ENCODE assay signal across 8 mouse cellular contexts in the genomic region with DNA sequence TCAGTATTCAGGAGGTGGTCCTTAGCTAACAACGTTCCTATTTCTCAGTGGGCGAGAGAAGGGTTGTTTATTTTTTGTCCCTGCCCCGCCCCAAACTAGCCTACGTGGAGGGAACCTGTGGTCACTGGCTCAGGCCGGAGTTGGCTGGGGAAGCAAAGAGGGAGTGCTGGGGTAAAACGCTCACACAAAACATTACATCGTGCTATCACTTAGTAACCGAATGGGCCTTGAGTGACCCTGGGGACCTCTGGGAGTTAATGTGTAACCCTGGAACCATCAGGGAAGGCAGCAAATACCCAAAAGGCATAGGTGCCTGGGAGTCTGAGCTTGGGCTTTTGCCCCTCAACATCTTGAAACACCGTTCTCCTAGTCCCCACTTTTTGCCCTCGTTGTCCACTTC. TPM values are rescaled to one million over a fixed set of nuclear protein-coding genes. Genes with fewer than 3 reads are reported as not detected.
DNase-seq lines count a peak whose midpoint lies in the region; ATAC-seq and TF ChIP-seq lines count a peak whose summit lies in the region.

No protein-coding gene starts in this region.

- peak overlapping the region; percentile 97 for H3K27ac ChIP-seq in heart, embryonic 11.5 days (ENCODE audit: low read depth, low read length)
- H3K27ac ChIP-seq in embryonic facial prominence, embryonic 10.5 days (replicated peaks) = peak overlapping the region; percentile 92
- H3K27ac ChIP-seq in hindbrain, embryonic 14.5 days = no peak overlapping the region; the same call in 1 of the 2 replicates
- peak overlapping the region; percentile 96 for H3K27ac ChIP-seq in liver, embryonic 14.5 days
- H3K27ac ChIP-seq in neural tube, embryonic 13.5 days (replicated peaks) = peak overlapping the region; percentile 87

- H3K4me1 ChIP-seq in heart, embryonic 11.5 days (ENCODE audit: control insufficient read depth, insufficient read depth, low read length) = peaks cover 33% of the 10 kb centered on the region
- peaks cover 70% of the 10 kb centered on the region for H3K4me1 ChIP-seq in embryonic facial prominence, embryonic 10.5 days
- peaks cover 34% of the 10 kb centered on the region for H3K4me1 ChIP-seq in hindbrain, embryonic 14.5 days (replicated peaks; ENCODE audit: control insufficient read depth, insufficient read depth, low read length)
- peaks cover 21 to 28% of the 10 kb centered on the region in 2 experiments for H3K4me1 ChIP-seq in liver, embryonic 14.5 days (replicated peaks; ENCODE audit: control insufficient read depth in 2 of 2, insufficient read depth in 2 of 2, low read length in 1 of 2)
- peaks cover 62% of the 10 kb centered on the region for H3K4me1 ChIP-seq in neural tube, embryonic 13.5 days (replicated peaks)

- peak overlapping the region; percentile 80 for H3K9ac ChIP-seq in heart, embryonic 11.5 days (ENCODE audit: low read depth, low read length)
- peak overlapping the region; percentile 57; the same call in 1 of the 2 replicates for H3K9ac ChIP-seq in hindbrain, embryonic 14.5 days
- peak overlapping the region; percentile 99 for H3K9ac ChIP-seq in liver, embryonic 14.5 days (replicated peaks)
- peak overlapping the region; percentile 79 for H3K9ac ChIP-seq in neural tube, embryonic 13.5 days

- intact Hi-C loops in heart, postnatal 10 days (cut with DNase I) = loop anchor here (1.0 to 5.0 kb wide), 4 partner anchors 18 to 350 kb away; partner anchors contain the start of gene Phf12

- no peak for DNase-seq in heart, postnatal 10 days
- peak; percentile 58 for DNase-seq in embryonic facial prominence, embryonic 10.5 days (ENCODE audit: low spot score)
- DNase-seq in hindbrain, embryonic 14.5 days (ENCODE audit: low spot score) = no peak
- peak in 2 of 3 experiments; percentile 64 to 70 for DNase-seq in liver, embryonic 14.5 days (ENCODE audit: low read depth in 3 of 3, low spot score in 3 of 3)
- no peak for DNase-seq in layer of hippocampus, postnatal 25 days (ENCODE audit: extremely low spot score in 1 of 2, low spot score in 1 of 2)

- no peak for TF ChIP-seq CTCF in liver, embryonic 14.5 days (IDR thresholded peaks at IDR 0.05; ENCODE audit: low read depth)

- H3K27me3 ChIP-seq in heart, embryonic 11.5 days (ENCODE audit: control insufficient read depth, insufficient read depth, low read length) = no peaks in the 10 kb centered on the region
- no peaks in the 10 kb centered on the region for H3K27me3 ChIP-seq in embryonic facial prominence, embryonic 10.5 days (replicated peaks; ENCODE audit: low read depth, poor library complexity, severe bottlenecking)
- peaks cover 5% of the 10 kb centered on the region; the same call in 1 of the 2 replicates for H3K27me3 ChIP-seq in hindbrain, embryonic 14.5 days (ENCODE audit: control insufficient read depth, insufficient read depth, low read length)
- H3K27me3 ChIP-seq in liver, embryonic 14.5 days (ENCODE audit: control insufficient read depth, insufficient read depth, low read length) = no peaks in the 10 kb centered on the region
- H3K27me3 ChIP-seq in neural tube, embryonic 13.5 days = no peaks in the 10 kb centered on the region

- ATAC-seq in heart, embryonic 11.5 days (replicated peaks; ENCODE audit: insufficient number of reproducible peaks, low FRiP score, low TSS enrichment) = no peak
- no peak for ATAC-seq in hindbrain, embryonic 14.5 days (ENCODE audit: low FRiP score)
- ATAC-seq in liver, embryonic 14.5 days (ENCODE audit: insufficient read depth) = peak; percentile 21
- no peak for ATAC-seq in neural tube, embryonic 13.5 days (ENCODE audit: low read depth)
- ATAC-seq in CD4-positive, CD25-positive, alpha-beta regulatory T cell, adult 4 months = no peak

- H3K4me2 ChIP-seq in heart, embryonic 11.5 days = peak overlapping the region; percentile 91
- H3K4me2 ChIP-seq in hindbrain, embryonic 14.5 days (replicated peaks) = peak overlapping the region; percentile 55
- H3K4me2 ChIP-seq in liver, embryonic 14.5 days (ENCODE audit: low read depth) = peak overlapping the region; percentile 99
- peak overlapping the region; percentile 78 for H3K4me2 ChIP-seq in neural tube, embryonic 13.5 days

- H3K36me3 ChIP-seq in heart, embryonic 11.5 days (ENCODE audit: control insufficient read depth, insufficient read depth, low read length) = peaks cover 22% of the 10 kb centered on the region
- H3K36me3 ChIP-seq in embryonic facial prominence, embryonic 10.5 days (replicated peaks) = peaks cover 42% of the 10 kb centered on the region
- peaks cover 34% of the 10 kb centered on the region for H3K36me3 ChIP-seq in hindbrain, embryonic 14.5 days (replicated peaks; ENCODE audit: control insufficient read depth, insufficient read depth)
- H3K36me3 ChIP-seq in liver, embryonic 14.5 days (replicated peaks; ENCODE audit: control insufficient read depth, insufficient read depth, low read depth) = peaks cover 33% of the 10 kb centered on the region
- H3K36me3 ChIP-seq in neural tube, embryonic 13.5 days = peaks cover 28% of the 10 kb centered on the region

- peak; percentile 22; the same call in 1 of the 2 replicates for TF ChIP-seq EP300 in liver, embryonic 14.5 days (IDR thresholded peaks at IDR 0.05; ENCODE audit: low read depth)

- H3K9me3 ChIP-seq in heart, embryonic 11.5 days (replicated peaks; ENCODE audit: control insufficient read depth, low read length) = no peaks in the 10 kb centered on the region
- H3K9me3 ChIP-seq in embryonic facial prominence, embryonic 10.5 days = no peaks in the 10 kb centered on the region
- H3K9me3 ChIP-seq in hindbrain, embryonic 14.5 days (ENCODE audit: control insufficient read depth, low read length) = no peaks in the 10 kb centered on the region
- no peaks in the 10 kb centered on the region for H3K9me3 ChIP-seq in liver, embryonic 14.5 days (ENCODE audit: control insufficient read depth, low read length)
- H3K9me3 ChIP-seq in neural tube, embryonic 13.5 days = no peaks in the 10 kb centered on the region

- H3K4me3 ChIP-seq in heart, embryonic 11.5 days (ENCODE audit: low read depth, low read length) = peak overlapping the region; percentile 69
- peak overlapping the region; percentile 70 for H3K4me3 ChIP-seq in embryonic facial prominence, embryonic 10.5 days
- peak overlapping the region; percentile 53 for H3K4me3 ChIP-seq in hindbrain, embryonic 14.5 days (replicated peaks; ENCODE audit: low read length)
- peak overlapping the region; percentile 86 to 90 for H3K4me3 ChIP-seq in liver, embryonic 14.5 days (ENCODE audit: insufficient read depth in 1 of 2, low read depth in 2 of 2, low read length in 2 of 2)
- H3K4me3 ChIP-seq in neural tube, embryonic 13.5 days = peak overlapping the region; percentile 52

- 2% methylated on average over 10 of the region's 10 CpGs for WGBS in heart, embryonic 11.5 days (ENCODE audit: insufficient replicate concordance)
- under 1% methylated on average over 10 of the region's 10 CpGs for WGBS in embryonic facial prominence, embryonic 10.5 days
- WGBS in hindbrain, embryonic 14.5 days = under 1% methylated on average over 10 of the region's 10 CpGs
- 0% methylated on average over 10 of the region's 10 CpGs for WGBS in liver, embryonic 14.5 days (ENCODE audit: insufficient replicate concordance)
- WGBS in neural tube, embryonic 13.5 days = under 1% methylated on average over 10 of the region's 10 CpGs

RNA-seq across cellular contexts. Expression of gene Tlcd1, which starts 0.9 kb away (rescaled TPM):
- polyA plus RNA-seq in heart, embryonic 11.5 days (2014; fragmentation: Nextera tagmentation; extraction: Ambion mirVana) = 16.1 and 16.3 TPM in 2 replicates
- 1 to 10 TPM; 9.1 to 9.4 TPM for total RNA-seq in heart, postnatal 10 days (2021)
- polyA plus RNA-seq in embryonic facial prominence, embryonic 10.5 days (2016; fragmentation: Nextera tagmentation; extraction: Ambion mirVana) = 8.8 and 9.2 TPM in 2 replicates
- polyA plus RNA-seq in hindbrain, embryonic 14.5 days (2014; fragmentation: Nextera tagmentation; extraction: Ambion mirVana) = 13.4 and 16.6 TPM in 2 replicates
- 47.4 and 69.6 TPM in 2 replicates for polyA plus RNA-seq in liver, embryonic 14.5 days (2012; rRNA removed)
- polyA plus RNA-seq in liver, embryonic 14.5 days (2014; fragmentation: Nextera tagmentation; extraction: Ambion mirVana) = 44.9 and 50.5 TPM in 2 replicates
- polyA plus RNA-seq in neural tube, embryonic 13.5 days (2015; fragmentation: Nextera tagmentation; extraction: Ambion mirVana) = 10.2 and 11.1 TPM in 2 replicates
- 1 to 10 TPM; 2.9 to 3.6 TPM for polyA plus RNA-seq in CD4-positive, CD25-positive, alpha-beta regulatory T cell, adult 4 months (2017; shearing (Covaris generic))
- 10 to 100 TPM; 23.8 to 29.7 TPM for total RNA-seq in layer of hippocampus, postnatal 25 days (2021)

RNA-seq across cellular contexts. Expression of gene Nek8, which starts 1.0 kb away (rescaled TPM):
- polyA plus RNA-seq in heart, embryonic 11.5 days (2014; fragmentation: Nextera tagmentation; extraction: Ambion mirVana) = 9.9 and 10.6 TPM in 2 replicates
- 1 to 10 TPM; 4.5 to 5.4 TPM for total RNA-seq in heart, postnatal 10 days (2021)
- polyA plus RNA-seq in embryonic facial prominence, embryonic 10.5 days (2016; fragmentation: Nextera tagmentation; extraction: Ambion mirVana) = 13.5 and 15.3 TPM in 2 replicates
- 4.6 and 6.0 TPM in 2 replicates for polyA plus RNA-seq in hindbrain, embryonic 14.5 days (2014; fragmentation: Nextera tagmentation; extraction: Ambion mirVana)
- 9.8 and 10.6 TPM in 2 replicates for polyA plus RNA-seq in liver, embryonic 14.5 days (2012; rRNA removed)
- 7.4 and 7.8 TPM in 2 replicates for polyA plus RNA-seq in liver, embryonic 14.5 days (2014; fragmentation: Nextera tagmentation; extraction: Ambion mirVana)
- polyA plus RNA-seq in neural tube, embryonic 13.5 days (2015; fragmentation: Nextera tagmentation; extraction: Ambion mirVana) = 8.2 and 8.3 TPM in 2 replicates
- 10 to 100 TPM; 10.4 to 12.2 TPM for polyA plus RNA-seq in CD4-positive, CD25-positive, alpha-beta regulatory T cell, adult 4 months (2017; shearing (Covaris generic))
- 1 to 10 TPM; 3.1 to 3.3 TPM for total RNA-seq in layer of hippocampus, postnatal 25 days (2021)

RNA-seq across cellular contexts. Expression of gene Rpl23a, which starts 5.9 kb away (rescaled TPM):
- polyA plus RNA-seq in heart, embryonic 11.5 days (2014; fragmentation: Nextera tagmentation; extraction: Ambion mirVana) = 1,064 and 1,178 TPM in 2 replicates
- total RNA-seq in heart, postnatal 10 days (2021) = 100 to 1,000 TPM; 965 to 994 TPM
- polyA plus RNA-seq in embryonic facial prominence, embryonic 10.5 days (2016; fragmentation: Nextera tagmentation; extraction: Ambion mirVana) = 1,123 and 1,138 TPM in 2 replicates
- 880 and 1,029 TPM in 2 replicates for polyA plus RNA-seq in hindbrain, embryonic 14.5 days (2014; fragmentation: Nextera tagmentation; extraction: Ambion mirVana)
- polyA plus RNA-seq in liver, embryonic 14.5 days (2012; rRNA removed) = 628 and 1,347 TPM in 2 replicates
- polyA plus RNA-seq in liver, embryonic 14.5 days (2014; fragmentation: Nextera tagmentation; extraction: Ambion mirVana) = 1,087 and 1,100 TPM in 2 replicates
- polyA plus RNA-seq in neural tube, embryonic 13.5 days (2015; fragmentation: Nextera tagmentation; extraction: Ambion mirVana) = 930 and 991 TPM in 2 replicates
- polyA plus RNA-seq in CD4-positive, CD25-positive, alpha-beta regulatory T cell, adult 4 months (2017; shearing (Covaris generic)) = 1,000 to 10,000 TPM; 3,408 to 3,991 TPM
- 100 to 1,000 TPM; 678 to 771 TPM for total RNA-seq in layer of hippocampus, postnatal 25 days (2021)

RNA-seq across cellular contexts. Expression of gene Rab34, which starts 10.8 kb away (rescaled TPM):
- polyA plus RNA-seq in heart, embryonic 11.5 days (2014; fragmentation: Nextera tagmentation; extraction: Ambion mirVana) = 62.2 and 62.5 TPM in 2 replicates
- total RNA-seq in heart, postnatal 10 days (2021) = 10 to 100 TPM; 22.3 to 24.3 TPM
- polyA plus RNA-seq in embryonic facial prominence, embryonic 10.5 days (2016; fragmentation: Nextera tagmentation; extraction: Ambion mirVana) = 107 and 123 TPM in 2 replicates
- polyA plus RNA-seq in hindbrain, embryonic 14.5 days (2014; fragmentation: Nextera tagmentation; extraction: Ambion mirVana) = 46.4 and 53.2 TPM in 2 replicates
- polyA plus RNA-seq in liver, embryonic 14.5 days (2012; rRNA removed) = 7.1 and 7.7 TPM in 2 replicates
- polyA plus RNA-seq in liver, embryonic 14.5 days (2014; fragmentation: Nextera tagmentation; extraction: Ambion mirVana) = 11.3 and 12.4 TPM in 2 replicates
- polyA plus RNA-seq in neural tube, embryonic 13.5 days (2015; fragmentation: Nextera tagmentation; extraction: Ambion mirVana) = 58.8 and 60.3 TPM in 2 replicates
- polyA plus RNA-seq in CD4-positive, CD25-positive, alpha-beta regulatory T cell, adult 4 months (2017; shearing (Covaris generic)) = not detected
- total RNA-seq in layer of hippocampus, postnatal 25 days (2021) = 10 to 100 TPM; 26.1 to 37.3 TPM

RNA-seq across cellular contexts. Expression of gene Traf4, which starts 12.0 kb away (rescaled TPM):
- polyA plus RNA-seq in heart, embryonic 11.5 days (2014; fragmentation: Nextera tagmentation; extraction: Ambion mirVana) = 34.2 and 38.4 TPM in 2 replicates
- 10 to 100 TPM; 17.5 to 21.0 TPM for total RNA-seq in heart, postnatal 10 days (2021)
- 151 and 157 TPM in 2 replicates for polyA plus RNA-seq in embryonic facial prominence, embryonic 10.5 days (2016; fragmentation: Nextera tagmentation; extraction: Ambion mirVana)
- 57.2 and 63.5 TPM in 2 replicates for polyA plus RNA-seq in hindbrain, embryonic 14.5 days (2014; fragmentation: Nextera tagmentation; extraction: Ambion mirVana)
- polyA plus RNA-seq in liver, embryonic 14.5 days (2012; rRNA removed) = 35.1 and 39.9 TPM in 2 replicates
- 17.1 and 18.0 TPM in 2 replicates for polyA plus RNA-seq in liver, embryonic 14.5 days (2014; fragmentation: Nextera tagmentation; extraction: Ambion mirVana)
- 128 and 131 TPM in 2 replicates for polyA plus RNA-seq in neural tube, embryonic 13.5 days (2015; fragmentation: Nextera tagmentation; extraction: Ambion mirVana)
- polyA plus RNA-seq in CD4-positive, CD25-positive, alpha-beta regulatory T cell, adult 4 months (2017; shearing (Covaris generic)) = 1 to 10 TPM; 3.3 to 6.7 TPM
- total RNA-seq in layer of hippocampus, postnatal 25 days (2021) = 10 to 100 TPM; 16.1 to 19.9 TPM

Comparison
In these comparisons a context has a peak if more than half of its experiments do, and no peak if none do; other contexts are left out.
1. DNase-seq: peak in embryonic facial prominence, embryonic 10.5 days (single experiment) and liver, embryonic 14.5 days (2 of 3); none in heart, postnatal 10 days (0 of 2), hindbrain, embryonic 14.5 days (single experiment) and layer of hippocampus, postnatal 25 days (0 of 2).
2. Peak in every context shown above with its lines, with median percentiles within 50 percentile points of each other: H3K4me2 ChIP-seq, H3K4me3 ChIP-seq and H3K9ac ChIP-seq.